Mouse (Mus musculus) heart, adult 8-10 months (tissue): ENCODE results near the gene Adam22. TPM values are rescaled to one million over a fixed set of nuclear protein-coding genes. Genes with fewer than 3 reads are reported as not detected.
"Not testable (repeated sequence)": the region's sequence is repeated elsewhere in the genome, so short reads cannot be mapped to it uniquely, and the experiment has no call there.

Experiments used
- DNase-seq: peaks from one replicate; pipeline ENCODE4 v3.0.0; 2022; ENCODE audit warnings: low spot score
- microRNA-seq: library from miRNA; unstranded; fragments of <30 nt; microRNA quantifications from one replicate; pipeline ENCODE4 v1.2.0, GENCODE M21; 2022
- total RNA-seq, 4 experiments: library from RNA; stranded (reverse); gene quantifications; 2 replicates each; pipeline ENCODE4 v1.2.4; 2022

The Adam22 gene
- total RNA-seq, 4 experiments from 2014 or later, result 4.5 to 6.1 (median 5.3) TPM

DNA sequence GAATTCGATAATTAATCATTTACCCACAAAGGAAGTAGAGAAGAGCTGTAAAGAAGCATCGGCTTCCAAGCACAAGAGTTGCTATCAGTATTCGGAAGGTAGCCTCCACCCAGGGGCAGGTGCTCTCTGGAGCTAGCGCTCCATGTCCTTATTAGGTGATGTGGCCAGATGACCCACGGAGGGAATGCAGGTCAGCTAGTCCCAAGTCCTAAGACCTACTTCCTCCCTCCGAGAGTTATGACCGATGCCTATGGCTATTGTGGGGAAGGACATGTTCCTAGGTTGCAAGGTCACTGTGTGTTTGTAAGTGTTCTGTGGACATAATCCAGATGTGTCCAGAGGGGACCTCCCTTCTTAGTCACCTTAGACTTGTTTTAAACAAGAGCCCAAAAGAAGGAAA lies 309.9 kb downstream of the Adam22 start:
- peak; percentile 16 for DNase-seq

DNA sequence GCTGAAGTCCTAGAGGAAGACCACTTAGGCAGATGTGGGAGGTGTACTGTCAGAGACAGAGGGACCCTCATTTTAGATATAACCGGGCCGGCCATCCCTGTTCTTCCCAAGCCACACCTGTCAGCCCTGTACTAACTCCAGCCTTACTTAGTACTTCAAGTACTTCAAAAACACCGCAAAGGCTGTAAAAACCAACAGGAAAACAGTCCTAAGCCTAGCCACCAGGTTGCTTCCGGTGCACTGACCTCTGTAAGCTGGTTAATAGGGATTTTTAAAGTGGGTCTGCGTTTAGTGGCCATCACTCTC lies 311.0 kb downstream of the Adam22 start:
- DNase-seq, result peak; percentile 10

DNA sequence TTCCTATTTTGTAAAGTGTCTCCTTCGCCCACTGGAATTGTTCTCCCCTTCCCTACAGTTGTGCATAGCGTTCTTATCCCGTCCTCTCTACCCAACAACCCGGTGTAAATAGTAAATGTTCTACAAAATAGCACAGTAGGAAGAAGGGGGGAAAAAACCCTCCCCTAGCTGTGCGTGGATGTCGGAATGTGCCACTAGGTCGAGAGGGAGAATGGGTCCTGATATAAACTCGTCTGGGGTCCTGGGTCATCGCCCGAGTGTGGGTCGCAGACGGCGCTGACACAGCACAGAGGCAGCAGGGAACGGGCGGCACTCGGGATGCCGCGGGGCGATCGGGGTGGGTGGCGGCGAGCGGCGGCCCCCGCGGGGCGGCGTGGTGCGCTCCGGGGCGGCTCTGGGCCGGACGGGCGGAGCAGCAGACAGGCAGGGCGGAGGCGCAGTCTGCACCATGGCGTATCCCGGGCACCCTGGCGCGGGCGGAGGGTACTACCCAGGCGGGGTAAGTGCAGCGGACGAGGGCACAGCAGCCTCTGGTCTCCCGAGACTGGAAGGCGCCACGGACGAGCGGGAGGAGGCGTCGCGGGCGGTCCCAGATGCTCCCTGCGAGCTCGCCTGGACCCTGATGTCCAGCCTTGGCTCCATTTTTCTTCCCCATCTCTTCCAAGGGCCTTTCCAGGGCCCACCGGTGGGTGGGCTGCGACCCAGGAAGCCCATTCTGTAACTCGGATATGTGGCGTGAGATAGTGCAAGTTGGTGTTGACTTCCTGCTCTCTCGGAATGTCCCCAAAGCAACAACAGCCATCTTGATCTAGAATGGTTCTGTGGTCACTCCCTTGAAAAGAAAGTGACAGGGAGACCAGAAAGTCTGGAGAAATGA lies 311.6 kb downstream of the Adam22 start:
- peak; percentile 74 for DNase-seq

DNA sequence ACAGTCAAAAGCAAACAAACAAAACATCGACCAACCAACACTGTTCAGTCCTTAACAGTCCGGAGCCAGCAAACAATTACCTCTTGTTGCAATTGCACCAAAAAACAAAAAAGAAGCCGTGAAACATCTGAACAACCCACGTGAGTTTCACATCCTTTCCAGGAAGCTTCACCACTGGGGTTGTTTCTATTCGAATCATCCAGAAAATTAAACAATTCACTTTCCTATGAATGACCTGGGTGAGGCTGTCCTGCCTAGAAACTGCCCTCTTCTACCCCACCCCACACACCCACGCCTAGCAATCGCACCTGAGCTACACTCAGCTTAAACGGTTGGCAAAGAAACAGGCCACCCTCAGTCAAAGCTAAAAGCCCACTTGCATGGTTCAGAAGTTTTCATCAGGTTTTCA lies 312.2 kb downstream of the Adam22 start:
- DNase-seq, result peak; percentile 10

DNA sequence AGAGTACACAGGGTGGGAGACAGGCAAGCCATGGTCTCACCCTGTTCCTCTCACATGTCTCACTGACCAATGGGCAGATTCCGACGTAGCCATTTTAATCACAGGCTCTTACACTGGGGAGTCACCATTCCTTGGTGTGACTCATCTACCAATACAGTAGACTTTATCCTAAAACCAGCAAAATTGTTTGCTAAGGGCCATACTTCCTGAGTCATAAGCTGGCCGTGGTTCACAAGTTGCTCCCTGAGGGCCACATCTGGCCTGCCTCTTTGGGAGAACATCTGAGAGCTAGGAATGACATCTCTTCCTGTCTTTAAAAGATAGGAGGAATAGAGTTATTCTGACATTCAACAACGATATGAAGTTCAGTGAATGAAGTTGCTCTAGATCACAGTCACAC lies 314.1 kb downstream of the Adam22 start:
- DNase-seq, result peak; percentile 58

DNA sequence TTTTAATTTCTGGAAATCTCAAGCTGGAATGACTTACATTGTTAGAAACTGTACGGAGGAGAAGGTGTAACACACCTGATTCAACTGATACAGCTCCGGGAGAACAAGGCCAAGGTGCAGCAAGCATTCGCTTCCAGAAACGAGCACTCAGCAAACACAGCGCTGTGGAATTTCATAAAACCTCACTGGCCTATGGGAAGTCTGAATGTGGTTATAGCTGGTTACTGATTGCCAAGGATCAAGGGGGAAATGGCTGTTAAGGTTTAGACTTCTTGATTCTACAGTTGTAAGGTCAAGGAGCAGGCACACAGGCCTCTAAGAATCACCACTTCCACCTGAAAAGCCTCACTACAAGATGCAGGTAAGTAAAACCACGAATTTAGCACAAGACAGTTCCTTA lies 322.1 kb downstream of the Adam22 start, which contains the start of gene Sri:
Gene Sri (plus strand): TSS at position 224 of the 400 bp plus-strand sequence.
- DNase-seq, result no peak

DNA sequence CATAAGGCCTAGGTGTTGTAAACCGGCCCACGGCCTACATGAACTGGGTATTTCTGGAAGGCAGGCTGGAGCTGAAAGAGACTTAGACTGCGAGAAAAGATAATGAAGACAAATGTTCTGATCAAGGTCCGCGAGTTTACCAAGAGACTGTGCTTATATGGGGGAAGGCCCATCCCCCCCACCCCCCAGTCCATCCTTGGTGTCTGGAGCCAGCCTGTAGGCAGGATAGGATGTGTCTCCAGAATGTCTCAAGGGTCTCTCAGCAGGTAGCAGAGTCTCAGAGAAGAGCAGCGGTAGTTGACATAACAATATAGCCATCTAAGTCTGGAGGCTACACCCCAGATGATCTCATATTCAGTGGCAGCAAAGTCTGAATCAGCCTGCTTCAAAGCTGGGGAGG lies 333.4 kb downstream of the Adam22 start:
- not testable (repeated sequence) for DNase-seq

Small RNA genes within 50 kb of the gene (microRNA-seq; reads per million reads assigned to microRNA genes)
- gene Gm24196, result not detected

Other genes with a start within 250 kb of the Adam22 start
- gene Dbf4, start 54.6 kb upstream of the Adam22 start, total RNA-seq, result 1 to 10 TPM in 2 of 4 experiments, under 1 TPM in 2; 0.63 to 1.3 (median 0.90) TPM
- gene Slc25a40, start 54.7 kb upstream of the Adam22 start, total RNA-seq, result 10 to 100 TPM in 1 of 4 experiments, 1 to 10 TPM in 3; 6.3 to 11.7 (median 8.7) TPM